Mouse (Mus musculus) A20 (cell line): ENCODE measurements around the gene Cipc.

Experiments used
- DNase-seq: peaks from one replicate; pipeline ENCODE4 v3.0.0-alpha.2; 2011; ENCODE audit warnings: low read depth, low spot score

Gene Cipc

GRCm38 (mm10) chr12:86960138-86960537 is 13.3 kb downstream of the Cipc start:
- DNase-seq, result no peak

GRCm38 (mm10) chr12:86960791-86961335 is 14.0 kb downstream of the Cipc start:
- DNase-seq, result no peak

GRCm38 (mm10) chr12:86961589-86962344 is 14.9 kb downstream of the Cipc start:
- no peak for DNase-seq

- DNase-seq, result no peak
These were observed 17.6 kb downstream of the Cipc start for GRCm38 (mm10) chr12:86964278-86965057.

GRCm38 (mm10) chr12:86965237-86965799 is 18.5 kb downstream of the Cipc start:
- DNase-seq, result no peak

- DNase-seq, result no peak
These were observed 21.8 kb downstream of the Cipc start for GRCm38 (mm10) chr12:86968468-86969219.

- DNase-seq, result no peak
These were observed 22.4 kb downstream of the Cipc start for GRCm38 (mm10) chr12:86969220-86969601.

GRCm38 (mm10) chr12:86971089-86971488 is 24.2 kb downstream of the Cipc start:
- DNase-seq, result no peak

GRCm38 (mm10) chr12:86973216-86973615 is 26.4 kb downstream of the Cipc start:
- no peak for DNase-seq

GRCm38 (mm10) chr12:86973706-86974105 is 26.9 kb downstream of the Cipc start:
- no peak for DNase-seq

GRCm38 (mm10) chr12:86974387-86975288 is 27.8 kb downstream of the Cipc start:
- peak; percentile 52 for DNase-seq

GRCm38 (mm10) chr12:86975761-86976160 is 28.9 kb downstream of the Cipc start:
- no peak for DNase-seq

GRCm38 (mm10) chr12:86976511-86977168 is 29.8 kb downstream of the Cipc start:
- peak; percentile 22 for DNase-seq

GRCm38 (mm10) chr12:86977833-86978232 is 31.0 kb downstream of the Cipc start:
- DNase-seq, result no peak

- DNase-seq, result peak; percentile 20
These were observed 34.3 kb downstream of the Cipc start for GRCm38 (mm10) chr12:86981180-86981579.

- DNase-seq, result no peak
These were observed 36.8 kb downstream of the Cipc start for GRCm38 (mm10) chr12:86983470-86984193.

GRCm38 (mm10) chr12:86984194-86984555 is 37.3 kb downstream of the Cipc start:
- peak; percentile 34 for DNase-seq

- no peak for DNase-seq
These were observed 39.7 kb downstream of the Cipc start for GRCm38 (mm10) chr12:86986562-86986961.

- DNase-seq, result no peak
These were observed 41.4 kb downstream of the Cipc start for GRCm38 (mm10) chr12:86988227-86988626.
